Mouse (Mus musculus): ENCODE results near the gene Ush2a. TPM values are rescaled to one million over a fixed set of nuclear protein-coding genes. Genes with fewer than 3 reads are reported as not detected.

The Ush2a gene
- polyA plus RNA-seq, 1 experiment from 2014 or later, result 0.10 TPM

DNA sequence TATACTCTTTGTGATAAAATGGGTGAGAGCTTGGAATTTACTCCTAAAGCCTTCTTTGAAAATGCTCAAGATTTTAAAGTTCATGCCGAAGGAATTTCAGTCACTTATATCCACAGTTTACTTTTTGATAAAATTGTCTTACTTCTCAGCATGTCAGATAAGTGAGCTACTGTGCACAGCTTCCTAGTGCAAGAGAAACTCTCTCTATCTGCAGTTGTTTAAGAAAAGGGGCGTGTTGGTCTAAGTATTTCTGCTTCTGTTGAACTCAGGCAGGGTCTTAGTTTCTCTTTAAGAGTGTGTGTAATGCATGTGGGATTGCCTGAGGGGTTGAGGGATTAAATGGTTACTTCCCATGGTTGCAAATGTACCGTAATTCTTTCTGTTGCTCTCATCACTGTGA, 381.3 kb downstream of the Ush2a start:
- Histone ChIP-seq H3K36me3 (ENCODE audit: control insufficient read depth, insufficient read depth, low read length) (no peaks in the 10 kb centered on the region), H3K4me2 (no peak overlapping the region), H3K4me3 (ENCODE audit: low read depth, low read length) (no peak overlapping the region), H3K27me3 (replicated peaks; ENCODE audit: control insufficient read depth, insufficient read depth, low read length) (no peaks in the 10 kb centered on the region), H3K9me3 (ENCODE audit: control insufficient read depth, low read length) (no peaks in the 10 kb centered on the region), H3K4me1 (replicated peaks; ENCODE audit: control insufficient read depth, insufficient read depth, low read length) (no peaks in the 10 kb centered on the region), H3K27ac (ENCODE audit: low read depth, low read length) (no peak overlapping the region), H3K9ac (ENCODE audit: low read depth, low read length) (no peak overlapping the region)
- 68% methylated on average over 3 of the region's 3 CpGs for WGBS
- DNase-seq (ENCODE audit: low spot score) (no peak), ATAC-seq (replicated peaks; ENCODE audit: low FRiP score) (no peak)

GRCm38 (mm10) chr1:188653001-188653400, 391.2 kb downstream of the Ush2a start:
- DNase-seq (ENCODE audit: low spot score) (no peak), ATAC-seq (replicated peaks; ENCODE audit: low FRiP score) (no peak)
- H3K9me3 ChIP-seq (ENCODE audit: control insufficient read depth, low read length), result no peaks in the 10 kb centered on the region
- H3K9ac ChIP-seq (ENCODE audit: low read depth, low read length), result no peak overlapping the region
- H3K27ac ChIP-seq (ENCODE audit: low read depth, low read length), result no peak overlapping the region
- WGBS, result 67% methylated on average over 3 of the region's 3 CpGs
- H3K4me2 ChIP-seq, result no peak overlapping the region
- H3K27me3 ChIP-seq (replicated peaks; ENCODE audit: control insufficient read depth, insufficient read depth, low read length), result no peaks in the 10 kb centered on the region
- no peak overlapping the region for H3K4me3 ChIP-seq (ENCODE audit: low read depth, low read length)
- H3K4me1 ChIP-seq (replicated peaks; ENCODE audit: control insufficient read depth, insufficient read depth, low read length), result no peaks in the 10 kb centered on the region
- no peaks in the 10 kb centered on the region for H3K36me3 ChIP-seq (ENCODE audit: control insufficient read depth, insufficient read depth, low read length)

- ATAC-seq (replicated peaks; ENCODE audit: low FRiP score) (no peak), DNase-seq (ENCODE audit: low spot score) (no peak)
- Histone ChIP-seq H3K27ac (ENCODE audit: low read depth, low read length) (no peak overlapping the region), H3K4me2 (no peak overlapping the region), H3K4me1 (replicated peaks; ENCODE audit: control insufficient read depth, insufficient read depth, low read length) (no peaks in the 10 kb centered on the region), H3K9me3 (ENCODE audit: control insufficient read depth, low read length) (no peaks in the 10 kb centered on the region), H3K27me3 (replicated peaks; ENCODE audit: control insufficient read depth, insufficient read depth, low read length) (no peaks in the 10 kb centered on the region), H3K4me3 (ENCODE audit: low read depth, low read length) (no peak overlapping the region), H3K9ac (ENCODE audit: low read depth, low read length) (no peak overlapping the region), H3K36me3 (ENCODE audit: control insufficient read depth, insufficient read depth, low read length) (no peaks in the 10 kb centered on the region)
- 82% methylated on average over 12 of the region's 12 CpGs for WGBS
Observed at GRCm38 (mm10) chr1:188656121-188656520, 394.3 kb downstream of the Ush2a start.

- 39% methylated on average over 3 of the region's 3 CpGs for WGBS
- DNase-seq (ENCODE audit: low spot score), result no peak
- H3K27ac ChIP-seq (ENCODE audit: low read depth, low read length), result no peak overlapping the region
- H3K27me3 ChIP-seq (replicated peaks; ENCODE audit: control insufficient read depth, insufficient read depth, low read length), result no peaks in the 10 kb centered on the region
- no peak overlapping the region for H3K4me2 ChIP-seq
- no peaks in the 10 kb centered on the region for H3K36me3 ChIP-seq (ENCODE audit: control insufficient read depth, insufficient read depth, low read length)
- H3K9ac ChIP-seq (ENCODE audit: low read depth, low read length), result no peak overlapping the region
- no peak overlapping the region for H3K4me3 ChIP-seq (ENCODE audit: low read depth, low read length)
- H3K9me3 ChIP-seq (ENCODE audit: control insufficient read depth, low read length), result no peaks in the 10 kb centered on the region
- no peak for ATAC-seq (replicated peaks; ENCODE audit: low FRiP score)
- no peaks in the 10 kb centered on the region for H3K4me1 ChIP-seq (replicated peaks; ENCODE audit: control insufficient read depth, insufficient read depth, low read length)
Observed at GRCm38 (mm10) chr1:188659159-188659558, 397.3 kb downstream of the Ush2a start.

DNA sequence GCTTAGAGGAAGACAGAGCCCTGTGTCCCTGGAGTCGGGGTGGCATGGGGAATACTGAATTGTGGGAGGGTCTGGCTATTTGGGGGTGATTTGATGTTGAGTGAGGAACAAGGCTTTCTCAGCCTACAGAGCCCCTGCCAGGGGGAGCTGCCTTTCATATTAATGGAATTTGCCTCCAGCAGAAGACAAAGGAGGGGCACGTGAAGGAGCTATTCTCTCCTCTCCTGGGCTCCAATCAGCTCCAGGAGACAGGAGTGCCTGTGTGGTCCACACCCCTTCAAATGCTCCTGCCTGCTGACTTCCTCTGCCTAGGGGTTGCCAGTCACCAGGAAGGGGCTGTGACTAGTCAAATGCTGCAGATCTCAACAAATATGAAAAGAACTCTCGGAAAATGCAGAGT, 398.5 kb downstream of the Ush2a start:
- DNase-seq (ENCODE audit: low spot score) (no peak), ATAC-seq (replicated peaks; ENCODE audit: low FRiP score) (no peak)
- no peaks in the 10 kb centered on the region for H3K4me1 ChIP-seq (replicated peaks; ENCODE audit: control insufficient read depth, insufficient read depth, low read length)
- H3K27ac ChIP-seq (ENCODE audit: low read depth, low read length), result no peak overlapping the region
- no peaks in the 10 kb centered on the region for H3K27me3 ChIP-seq (replicated peaks; ENCODE audit: control insufficient read depth, insufficient read depth, low read length)
- no peaks in the 10 kb centered on the region for H3K36me3 ChIP-seq (ENCODE audit: control insufficient read depth, insufficient read depth, low read length)
- H3K9me3 ChIP-seq (ENCODE audit: control insufficient read depth, low read length), result no peaks in the 10 kb centered on the region
- 13% methylated on average over 3 of the region's 3 CpGs for WGBS
- no peak overlapping the region for H3K4me3 ChIP-seq (ENCODE audit: low read depth, low read length)
- H3K4me2 ChIP-seq, result peak overlapping the region; percentile 50
- no peak overlapping the region for H3K9ac ChIP-seq (ENCODE audit: low read depth, low read length)

- Histone ChIP-seq H3K4me1 (replicated peaks; ENCODE audit: control insufficient read depth, insufficient read depth, low read length) (no peaks in the 10 kb centered on the region), H3K4me3 (ENCODE audit: low read depth, low read length) (no peak overlapping the region), H3K4me2 (peak overlapping the region; percentile 50), H3K9ac (ENCODE audit: low read depth, low read length) (no peak overlapping the region), H3K9me3 (ENCODE audit: control insufficient read depth, low read length) (no peaks in the 10 kb centered on the region), H3K36me3 (ENCODE audit: control insufficient read depth, insufficient read depth, low read length) (no peaks in the 10 kb centered on the region), H3K27me3 (replicated peaks; ENCODE audit: control insufficient read depth, insufficient read depth, low read length) (no peaks in the 10 kb centered on the region), H3K27ac (ENCODE audit: low read depth, low read length) (no peak overlapping the region)
- DNase-seq (ENCODE audit: low spot score) (no peak), ATAC-seq (replicated peaks; ENCODE audit: low FRiP score) (no peak)
- 15% methylated on average over 8 of the region's 8 CpGs for WGBS
Observed at GRCm38 (mm10) chr1:188660882-188661281, 399.1 kb downstream of the Ush2a start.

DNA sequence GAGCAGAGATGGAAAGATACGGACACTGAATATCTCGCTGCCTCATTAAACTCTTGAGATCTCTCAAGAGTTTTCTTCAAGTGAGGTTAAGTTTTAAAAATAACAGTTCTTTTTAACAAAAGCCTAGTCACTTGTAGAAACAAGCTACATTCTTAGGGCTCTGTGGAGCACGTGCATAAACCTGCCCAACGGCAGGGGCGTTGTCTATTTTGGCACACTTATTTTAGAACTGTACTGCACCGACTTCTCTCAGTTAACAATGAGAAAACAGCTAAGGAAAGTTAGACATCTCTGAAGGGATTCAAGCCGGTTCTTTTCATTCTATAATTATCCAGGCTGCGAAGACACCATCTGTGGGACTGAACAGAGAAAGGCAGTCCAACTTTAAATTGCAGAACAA, 405.6 kb downstream of the Ush2a start:
- ATAC-seq (replicated peaks; ENCODE audit: low FRiP score), result no peak
- no peak for DNase-seq (ENCODE audit: low spot score)
- Histone ChIP-seq H3K36me3 (ENCODE audit: control insufficient read depth, insufficient read depth, low read length) (no peaks in the 10 kb centered on the region), H3K27ac (ENCODE audit: low read depth, low read length) (no peak overlapping the region), H3K4me3 (ENCODE audit: low read depth, low read length) (no peak overlapping the region), H3K4me1 (replicated peaks; ENCODE audit: control insufficient read depth, insufficient read depth, low read length) (no peaks in the 10 kb centered on the region), H3K4me2 (no peak overlapping the region), H3K9me3 (ENCODE audit: control insufficient read depth, low read length) (no peaks in the 10 kb centered on the region), H3K9ac (ENCODE audit: low read depth, low read length) (no peak overlapping the region), H3K27me3 (replicated peaks; ENCODE audit: control insufficient read depth, insufficient read depth, low read length) (no peaks in the 10 kb centered on the region)
- WGBS, result 89% methylated on average over 8 of the region's 8 CpGs

DNA sequence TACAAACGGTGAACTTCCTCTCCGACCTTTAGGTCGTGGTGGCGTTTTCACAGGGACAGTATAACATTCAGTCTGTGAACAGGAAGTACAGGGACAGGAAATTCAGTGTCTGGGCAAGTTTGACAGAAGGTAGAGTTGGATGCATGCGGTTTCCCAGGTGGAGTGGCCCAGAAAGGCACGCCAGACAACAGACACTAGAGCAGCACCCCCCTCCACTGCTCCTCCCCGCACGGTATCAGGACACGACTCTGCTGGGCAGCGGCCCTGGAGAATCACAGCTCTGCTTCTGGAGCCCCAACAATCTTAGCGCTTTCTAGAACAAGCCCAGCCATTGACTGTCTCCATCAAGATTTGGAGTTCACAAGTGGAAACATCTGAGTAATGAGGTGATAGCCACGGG, 406.7 kb downstream of the Ush2a start:
- Histone ChIP-seq H3K4me2 (no peak overlapping the region), H3K27me3 (replicated peaks; ENCODE audit: control insufficient read depth, insufficient read depth, low read length) (no peaks in the 10 kb centered on the region), H3K4me1 (replicated peaks; ENCODE audit: control insufficient read depth, insufficient read depth, low read length) (no peaks in the 10 kb centered on the region), H3K27ac (ENCODE audit: low read depth, low read length) (no peak overlapping the region), H3K9ac (ENCODE audit: low read depth, low read length) (no peak overlapping the region), H3K4me3 (ENCODE audit: low read depth, low read length) (no peak overlapping the region), H3K9me3 (ENCODE audit: control insufficient read depth, low read length) (no peaks in the 10 kb centered on the region), H3K36me3 (ENCODE audit: control insufficient read depth, insufficient read depth, low read length) (no peaks in the 10 kb centered on the region)
- 51% methylated on average over 12 of the region's 12 CpGs for WGBS
- DNase-seq (ENCODE audit: low spot score), result no peak
- no peak for ATAC-seq (replicated peaks; ENCODE audit: low FRiP score)

DNA sequence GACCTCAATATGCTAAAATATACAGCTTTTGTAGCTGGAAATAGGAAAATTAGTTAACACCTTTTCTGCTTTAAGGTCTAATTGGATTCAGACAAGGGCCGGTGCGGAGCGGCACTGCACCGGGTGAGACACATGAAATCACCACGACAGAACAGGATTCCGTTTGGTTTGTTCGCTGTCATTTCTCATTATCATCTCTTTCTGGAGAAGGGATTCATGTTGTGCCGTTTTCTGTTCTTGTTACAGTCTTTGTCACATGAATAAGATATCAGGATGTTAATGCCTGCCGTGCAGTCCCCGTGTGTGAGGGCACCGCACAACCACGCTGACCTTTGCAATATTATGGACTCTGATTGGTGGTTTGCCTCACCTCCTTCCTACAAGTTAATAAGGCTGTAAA, 411.0 kb downstream of the Ush2a start:
- ATAC-seq (replicated peaks; ENCODE audit: low FRiP score) (no peak), DNase-seq (ENCODE audit: low spot score) (no peak)
- H3K4me2 ChIP-seq, result no peak overlapping the region
- H3K27me3 ChIP-seq (replicated peaks; ENCODE audit: control insufficient read depth, insufficient read depth, low read length), result no peaks in the 10 kb centered on the region
- no peak overlapping the region for H3K9ac ChIP-seq (ENCODE audit: low read depth, low read length)
- no peaks in the 10 kb centered on the region for H3K4me1 ChIP-seq (replicated peaks; ENCODE audit: control insufficient read depth, insufficient read depth, low read length)
- 91% methylated on average over 12 of the region's 12 CpGs for WGBS
- H3K4me3 ChIP-seq (ENCODE audit: low read depth, low read length), result no peak overlapping the region
- H3K36me3 ChIP-seq (ENCODE audit: control insufficient read depth, insufficient read depth, low read length), result no peaks in the 10 kb centered on the region
- no peak overlapping the region for H3K27ac ChIP-seq (ENCODE audit: low read depth, low read length)
- no peaks in the 10 kb centered on the region for H3K9me3 ChIP-seq (ENCODE audit: control insufficient read depth, low read length)

Data from liver, embryonic 11.5 days (tissue).